Mouse (Mus musculus): ENCODE data around the gene Olfr1451.
"Not testable (repeated sequence)": the region's sequence is repeated elsewhere in the genome, so short reads cannot be mapped to it uniquely, and the experiment has no call there.

Gene Olfr1451
- long read RNA-seq, experiment 1 = 0 reads
- long read RNA-seq, experiment 2 = 0 reads

- intact Hi-C loops (cut with DNase I) = no loop called here
These were observed at the start of gene Olfr1451 for GRCm38 (mm10) chr19:12994714-12995113. Gene Olfr1451, plus strand, starts transcription at chr19:12995014.

- intact Hi-C loops (cut with DNase I) = no loop called here
These were observed 44.9 kb upstream of the Olfr1451 start, which contains the start of gene Olfr1450 for GRCm38 (mm10) chr19:12949958-12950357. Gene Olfr1450, plus strand, starts transcription at chr19:12950258.

- intact Hi-C loops (cut with DNase I) = not testable (repeated sequence)
These were observed 24.7 kb upstream of the Olfr1451 start for GRCm38 (mm10) chr19:12970082-12970481.

GRCm38 (mm10) chr19:12992316-12992715 is 2.5 kb upstream of the Olfr1451 start:
- intact Hi-C loops (cut with DNase I) = not testable (repeated sequence)

GRCm38 (mm10) chr19:13028227-13028626 is 33.4 kb downstream of the Olfr1451 start, which contains the start of gene Olfr1453:
Gene Olfr1453, minus strand, starts transcription at chr19:13028327.
- intact Hi-C loops (cut with DNase I) = no loop called here

Measured in adrenal gland (tissue).